Mouse (Mus musculus) lung, embryonic 16.5 days (tissue): ENCODE measurements at regions not wholly inside any gene's neighbourhood (a gene's known extent, or its start where the extent isn't known, plus 50 kb on each side); places are given as distances from the start of the nearest gene placed in this dataset.
A peak's percentile ranks its signal among the peaks of the same experiment; 100 is the strongest.

Experiments
- ATAC-seq: fragments of 200-750 bp; cut with Nextera tagmentation; 2 replicates; pipeline ENCODE4 v1.8.0; 2017; ENCODE audit warnings: low read depth, mild to moderate bottlenecking, moderate library complexity
- H3K27ac ChIP-seq: fragments of 300-500 bp; sonication (generic); 2 replicates; pipeline ENCODE4 v1.5.1; 2014; ENCODE audit warnings: mild to moderate bottlenecking, control low read depth, low read length
- H3K27me3 ChIP-seq: fragments of 300-500 bp; sonication (generic); 2 replicates; pipeline ENCODE4 v1.6.1; 2014; ENCODE audit warnings: low read depth, low read length, mixed read lengths; ENCODE audit not compliant: control insufficient read depth, insufficient read depth
- H3K36me3 ChIP-seq: fragments of 300-500 bp; sonication (generic); 2 replicates; pipeline ENCODE4 v1.6.1; 2014; ENCODE audit warnings: low read length; ENCODE audit not compliant: control insufficient read depth, insufficient read depth
- H3K4me1 ChIP-seq: fragments of 300-500 bp; sonication (generic); replicated peaks from 2 replicates; pipeline ENCODE4 v1.6.1; 2014; ENCODE audit warnings: low read length, mixed read lengths; ENCODE audit not compliant: control insufficient read depth, insufficient read depth
- H3K4me2 ChIP-seq: fragments of 300-500 bp; sonication (generic); 2 replicates; pipeline ENCODE4 v1.6.1; 2014; ENCODE audit warnings: low read depth, low read length, control low read depth
- H3K4me3 ChIP-seq: fragments of 300-500 bp; sonication (generic); 2 replicates; pipeline ENCODE4 v1.5.1; 2014; ENCODE audit warnings: mild to moderate bottlenecking, low read length, control low read depth
- H3K9ac ChIP-seq: fragments of 300-500 bp; sonication (generic); 2 replicates; pipeline ENCODE4 v1.6.1; 2014; ENCODE audit warnings: low read length, control low read depth
- H3K9me3 ChIP-seq: fragments of 300-500 bp; sonication (generic); 2 replicates; pipeline ENCODE4 v1.6.1; 2016; ENCODE audit warnings: low read length; ENCODE audit not compliant: control insufficient read depth
- WGBS: fragments of 180-500 bp; shearing (Covaris S2); extraction: QIAGEN DNeasy Blood & Tissue Kit; methylation state at CpG from one replicate; pipeline ENCODE4 v1.1.7; 2014; 5-methylcytosine and 5-hydroxymethylcytosine counted together

GRCm38 (mm10) chr13:44260039-44260438, 469.2 kb upstream of the Jarid2 start:
- no peak overlapping the region for H3K27ac ChIP-seq
- H3K4me1 ChIP-seq: peaks cover 5% of the 10 kb centered on the region
- H3K36me3 ChIP-seq: no peaks in the 10 kb centered on the region
- no peak overlapping the region for H3K9ac ChIP-seq
- no peaks in the 10 kb centered on the region for H3K27me3 ChIP-seq
- H3K4me3 ChIP-seq: no peak overlapping the region
- ATAC-seq: no peak
- 51% methylated on average over 6 of the region's 6 CpGs for WGBS
- H3K4me2 ChIP-seq: no peak overlapping the region
- no peaks in the 10 kb centered on the region for H3K9me3 ChIP-seq

GRCm38 (mm10) chr13:44260637-44261333, 468.5 kb upstream of the Jarid2 start:
- no peaks in the 10 kb centered on the region for H3K9me3 ChIP-seq
- no peak overlapping the region for H3K27ac ChIP-seq
- peaks cover 5% of the 10 kb centered on the region for H3K4me1 ChIP-seq
- H3K9ac ChIP-seq: no peak overlapping the region
- ATAC-seq: no peak; the same call in 1 of the 2 replicates
- H3K4me3 ChIP-seq: no peak overlapping the region
- 66% methylated on average over 8 of the region's 8 CpGs for WGBS
- no peaks in the 10 kb centered on the region for H3K27me3 ChIP-seq
- H3K4me2 ChIP-seq: no peak overlapping the region
- H3K36me3 ChIP-seq: no peaks in the 10 kb centered on the region

GRCm38 (mm10) chr13:44272746-44273524, 456.3 kb upstream of the Jarid2 start:
- 44% methylated on average over 16 of the region's 16 CpGs for WGBS
- H3K4me2 ChIP-seq: peak overlapping the region; percentile 7
- no peaks in the 10 kb centered on the region for H3K36me3 ChIP-seq
- H3K27ac ChIP-seq: peak overlapping the region; percentile 43
- H3K4me3 ChIP-seq: no peak overlapping the region; the same call in 1 of the 2 replicates
- H3K27me3 ChIP-seq: no peaks in the 10 kb centered on the region
- no peaks in the 10 kb centered on the region for H3K9me3 ChIP-seq
- 0 out of 2 replicates have a peak, but pooled peaks cover 2% of the 10 kb centered on the region for H3K4me1 ChIP-seq
- ATAC-seq: peak; percentile 74
- no peak overlapping the region for H3K9ac ChIP-seq

- no peak for ATAC-seq
- Histone ChIP-seq H3K9ac (no peak overlapping the region), H3K4me1 (peaks cover 2% of the 10 kb centered on the region; the same call in 1 of the 2 replicates), H3K27ac (no peak overlapping the region), H3K4me2 (no peak overlapping the region), H3K4me3 (no peak overlapping the region), H3K27me3 (no peaks in the 10 kb centered on the region), H3K9me3 (no peaks in the 10 kb centered on the region), H3K36me3 (no peaks in the 10 kb centered on the region)
- 84% methylated on average over 3 of the region's 3 CpGs for WGBS
Observed at GRCm38 (mm10) chr13:44277952-44278351, 451.3 kb upstream of the Jarid2 start.

- WGBS: 48% methylated on average over 4 of the region's 4 CpGs
- Histone ChIP-seq H3K36me3 (no peaks in the 10 kb centered on the region), H3K4me2 (no peak overlapping the region), H3K9ac (no peak overlapping the region), H3K9me3 (no peaks in the 10 kb centered on the region), H3K4me3 (no peak overlapping the region), H3K27me3 (no peaks in the 10 kb centered on the region), H3K4me1 (peaks cover 5% of the 10 kb centered on the region; the same call in 1 of the 2 replicates), H3K27ac (no peak overlapping the region)
- no peak for ATAC-seq
Observed at GRCm38 (mm10) chr13:44279036-44279435, 450.2 kb upstream of the Jarid2 start.

- no peak overlapping the region for H3K4me3 ChIP-seq
- WGBS: 94% methylated on average over 8 of the region's 8 CpGs
Observed at GRCm38 (mm10) chr13:44280296-44280695, 449.0 kb upstream of the Jarid2 start.

GRCm38 (mm10) chr13:44281796-44282195, 447.5 kb upstream of the Jarid2 start:
- no peak overlapping the region for H3K27ac ChIP-seq
- H3K27me3 ChIP-seq: no peaks in the 10 kb centered on the region
- no peak overlapping the region for H3K9ac ChIP-seq
- no peak overlapping the region for H3K4me3 ChIP-seq
- peaks cover 5% of the 10 kb centered on the region; the same call in 1 of the 2 replicates for H3K4me1 ChIP-seq
- no peaks in the 10 kb centered on the region for H3K36me3 ChIP-seq
- no peak for ATAC-seq
- 50% methylated on average over 6 of the region's 6 CpGs for WGBS
- H3K4me2 ChIP-seq: no peak overlapping the region
- no peaks in the 10 kb centered on the region for H3K9me3 ChIP-seq

More at GRCm38 (mm10) chr13:44280296-44280695, 449.0 kb upstream of the Jarid2 start:
- no peak overlapping the region for H3K27ac ChIP-seq
- no peak for ATAC-seq
- no peak overlapping the region for H3K4me2 ChIP-seq
- H3K4me1 ChIP-seq: peaks cover 5% of the 10 kb centered on the region; the same call in 1 of the 2 replicates
- H3K9me3 ChIP-seq: no peaks in the 10 kb centered on the region
- no peaks in the 10 kb centered on the region for H3K36me3 ChIP-seq
- no peaks in the 10 kb centered on the region for H3K27me3 ChIP-seq
- H3K9ac ChIP-seq: no peak overlapping the region

- Histone ChIP-seq H3K36me3 (no peaks in the 10 kb centered on the region), H3K9me3 (no peaks in the 10 kb centered on the region), H3K27me3 (no peaks in the 10 kb centered on the region), H3K27ac (peak overlapping the region; percentile 70), H3K9ac (no peak overlapping the region), H3K4me1 (peaks cover 5% of the 10 kb centered on the region; the same call in 1 of the 2 replicates), H3K4me3 (no peak overlapping the region), H3K4me2 (no peak overlapping the region)
- WGBS: 49% methylated on average over 9 of the region's 9 CpGs
- 0 out of 2 replicates have a peak, but pooled peaks have one; percentile 22 for ATAC-seq
Observed at GRCm38 (mm10) chr13:44282306-44282705, 447.0 kb upstream of the Jarid2 start.
